Mouse (Mus musculus) liver, embryonic 14.5 days (tissue): ENCODE results near the gene Arl5c.

Source experiments
- CTCF ChIP-seq: IDR thresholded peaks from 2 replicates; pipeline ENCODE4 v1.5.1; 2016; ENCODE audit warnings: antibody characterized with exemption, low read depth, control low read depth
- EP300 ChIP-seq: IDR thresholded peaks from 2 replicates; pipeline ENCODE4 v1.6.1; 2016; ENCODE audit warnings: antibody characterized with exemption, low read depth

DNA sequence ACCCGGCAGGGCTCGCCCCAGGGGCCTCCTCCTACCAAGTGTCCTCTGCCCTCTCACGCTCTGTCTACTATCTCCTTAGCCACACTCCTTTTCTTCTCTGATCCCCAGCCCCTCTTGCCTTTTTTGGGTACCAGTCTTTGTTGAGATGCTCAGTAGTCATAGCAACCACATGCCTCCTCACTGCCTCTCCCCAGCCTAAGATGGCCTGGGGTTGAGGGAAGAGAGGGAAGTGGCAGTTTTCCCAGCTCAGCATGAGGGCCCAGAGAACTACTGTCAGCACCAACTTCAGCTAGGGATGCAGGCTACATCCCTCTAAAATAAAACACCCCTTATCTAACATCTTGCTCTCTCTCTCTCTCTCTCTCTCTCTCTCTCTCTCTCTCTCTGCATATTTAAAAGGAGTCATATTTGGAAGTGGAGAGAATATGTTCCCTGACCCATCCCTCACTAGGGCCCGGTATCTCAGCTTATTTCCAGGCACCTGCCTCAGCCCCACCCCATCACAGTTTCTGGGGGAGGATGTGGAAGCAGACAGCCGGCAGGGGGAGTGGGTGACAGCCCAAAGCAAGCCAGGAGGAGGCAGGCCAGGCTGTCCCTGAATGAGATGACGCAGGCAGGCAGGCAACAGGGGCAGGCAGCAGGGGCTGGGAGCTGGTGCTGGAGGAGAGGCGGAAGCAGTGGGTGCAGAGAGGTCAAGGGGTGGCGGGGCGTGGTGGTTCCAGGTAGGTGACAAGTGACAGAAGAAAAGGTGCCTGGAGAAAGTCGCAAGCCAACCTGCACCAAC, 23.1 kb upstream of the Arl5c start:
- peak; percentile 71 for TF ChIP-seq CTCF
- TF ChIP-seq EP300 = no peak
